Mouse (Mus musculus): ENCODE results near the gene Il23a. TPM values are rescaled to one million over a fixed set of nuclear protein-coding genes. Genes with fewer than 3 reads are reported as not detected.
A peak's percentile ranks its signal among the peaks of the same experiment; 100 is the strongest.
"Not testable (repeated sequence)": the region's sequence is repeated elsewhere in the genome, so short reads cannot be mapped to it uniquely, and the experiment has no call there.

Gene Il23a
- polyA plus RNA-seq, 1 experiment: not detected

DNA sequence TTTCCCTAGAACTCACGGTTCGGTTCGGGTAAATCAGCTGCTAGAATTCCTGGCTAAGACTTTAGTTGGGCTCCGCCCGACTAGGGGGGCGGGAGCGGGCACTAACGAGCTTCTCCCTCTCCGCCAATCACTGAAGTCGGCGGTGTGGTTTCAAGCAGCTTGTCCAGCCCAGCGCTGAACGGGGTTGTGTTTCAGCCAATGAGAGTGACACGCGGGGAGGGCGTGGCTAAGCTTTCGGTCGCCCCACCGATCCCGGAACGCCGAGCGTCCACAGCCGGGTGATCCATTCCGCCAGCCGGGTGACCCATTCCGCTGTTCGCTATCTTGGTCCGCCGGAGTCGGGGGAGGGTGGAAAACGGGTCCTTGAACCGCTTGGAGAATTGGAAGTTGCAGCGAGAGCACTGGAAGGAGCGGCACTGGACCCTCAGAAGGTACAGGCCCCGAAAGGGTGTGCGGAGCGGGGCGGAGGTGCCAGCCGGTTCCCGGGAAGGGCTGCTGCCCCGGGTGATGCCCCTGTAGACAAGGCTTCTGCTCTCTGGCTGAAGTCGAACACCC, 28.2 kb downstream of the Il23a start, which contains the start of gene Stat2:
Gene Stat2 (plus strand): TSS at position 273 of the 555 bp plus-strand sequence.
- 0 out of 2 replicates have a peak, but pooled peaks have one; percentile 51 for TF ChIP-seq POLR2A (IDR thresholded peaks at IDR 0.05; ENCODE audit: borderline replicate concordance, low read depth, low read length)
- no peak for TF ChIP-seq CTCF (IDR thresholded peaks at IDR 0.05; ENCODE audit: low read depth, low read length)
- Histone ChIP-seq H3K4me1 (ENCODE audit: control insufficient read depth, insufficient read depth, low read length) (peaks cover 8% of the 10 kb centered on the region; the same call in 1 of the 2 replicates), H3K4me3 (ENCODE audit: insufficient read depth, low read length) (peak within 1 kb of the TSS; percentile 82), H3K27ac (ENCODE audit: insufficient read depth, low read depth, low read length) (peak within 1 kb of the TSS; percentile 58)

DNA sequence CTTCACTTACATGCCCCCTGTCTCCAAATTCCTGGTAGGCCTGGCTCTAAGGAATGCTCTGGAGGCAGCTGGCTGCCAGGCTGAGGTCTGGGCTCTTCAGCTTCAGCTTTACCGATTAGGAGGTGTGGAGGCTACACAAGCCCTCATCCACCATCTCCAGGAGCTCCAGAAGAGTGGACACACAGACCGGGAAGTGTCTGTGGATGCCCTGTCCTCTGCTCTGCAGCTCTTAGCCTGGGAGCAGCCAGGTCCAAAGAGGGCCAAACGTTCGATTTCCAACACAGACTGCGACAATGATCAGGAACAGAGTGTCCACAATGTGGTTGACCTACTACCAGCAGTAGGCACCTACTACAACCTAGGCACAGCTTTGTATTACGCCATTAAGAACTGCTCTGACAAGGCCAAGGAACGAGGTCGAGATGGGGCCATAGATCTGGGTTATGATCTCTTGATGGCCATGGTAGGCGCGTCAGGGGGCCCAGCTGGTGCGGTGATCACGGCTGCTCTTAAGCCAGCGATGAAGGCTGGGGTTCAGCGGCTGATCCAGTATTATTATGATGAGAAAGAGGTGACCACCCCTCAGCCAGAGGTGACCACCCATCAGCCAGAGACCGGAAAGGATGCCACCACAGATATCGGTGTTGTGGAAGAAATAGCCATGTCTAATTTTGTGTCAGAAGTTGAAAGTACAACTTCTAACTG, 29.2 kb downstream of the Il23a start:
- Histone ChIP-seq H3K4me3 (ENCODE audit: insufficient read depth, low read length) (no peak overlapping the region), H3K4me1 (ENCODE audit: control insufficient read depth, insufficient read depth, low read length) (peaks cover 14% of the 10 kb centered on the region; the same call in 1 of the 2 replicates), H3K27ac (ENCODE audit: insufficient read depth, low read depth, low read length) (no peak overlapping the region)
- TF ChIP-seq CTCF (IDR thresholded peaks at IDR 0.05; ENCODE audit: low read depth, low read length) (no peak), POLR2A (IDR thresholded peaks at IDR 0.05; ENCODE audit: borderline replicate concordance, low read depth, low read length) (no peak)

DNA sequence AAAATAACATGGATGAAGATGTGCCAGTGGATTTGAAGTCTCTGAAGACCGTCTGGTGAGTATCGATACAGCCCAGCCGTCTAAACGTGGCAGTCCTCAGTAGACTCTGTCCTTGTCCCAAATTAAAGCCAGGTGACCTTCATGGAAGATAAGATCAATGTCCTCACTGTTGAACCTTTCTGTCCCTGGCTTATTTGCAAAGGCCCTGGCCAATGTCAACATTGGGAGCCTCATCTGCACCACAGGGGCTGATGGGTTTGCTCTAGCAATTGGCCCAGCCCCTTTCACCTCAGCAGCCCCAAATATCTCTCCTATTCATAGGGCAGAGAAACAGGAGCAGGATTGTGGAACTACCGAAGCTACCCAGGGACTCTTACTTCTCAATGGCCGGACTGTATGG, 30.2 kb downstream of the Il23a start, which contains the start of gene Apof:
Gene Apof (plus strand): TSS at position 301 of the 400 bp plus-strand sequence.
- Histone ChIP-seq H3K4me1 (ENCODE audit: control insufficient read depth, insufficient read depth, low read length) (peaks cover 19% of the 10 kb centered on the region), H3K4me3 (ENCODE audit: insufficient read depth, low read length) (no peak within 1 kb of the TSS), H3K27ac (ENCODE audit: insufficient read depth, low read depth, low read length) (no peak within 1 kb of the TSS)
- TF ChIP-seq CTCF (IDR thresholded peaks at IDR 0.05; ENCODE audit: low read depth, low read length): no peak
- TF ChIP-seq POLR2A (IDR thresholded peaks at IDR 0.05; ENCODE audit: borderline replicate concordance, low read depth, low read length): no peak

DNA sequence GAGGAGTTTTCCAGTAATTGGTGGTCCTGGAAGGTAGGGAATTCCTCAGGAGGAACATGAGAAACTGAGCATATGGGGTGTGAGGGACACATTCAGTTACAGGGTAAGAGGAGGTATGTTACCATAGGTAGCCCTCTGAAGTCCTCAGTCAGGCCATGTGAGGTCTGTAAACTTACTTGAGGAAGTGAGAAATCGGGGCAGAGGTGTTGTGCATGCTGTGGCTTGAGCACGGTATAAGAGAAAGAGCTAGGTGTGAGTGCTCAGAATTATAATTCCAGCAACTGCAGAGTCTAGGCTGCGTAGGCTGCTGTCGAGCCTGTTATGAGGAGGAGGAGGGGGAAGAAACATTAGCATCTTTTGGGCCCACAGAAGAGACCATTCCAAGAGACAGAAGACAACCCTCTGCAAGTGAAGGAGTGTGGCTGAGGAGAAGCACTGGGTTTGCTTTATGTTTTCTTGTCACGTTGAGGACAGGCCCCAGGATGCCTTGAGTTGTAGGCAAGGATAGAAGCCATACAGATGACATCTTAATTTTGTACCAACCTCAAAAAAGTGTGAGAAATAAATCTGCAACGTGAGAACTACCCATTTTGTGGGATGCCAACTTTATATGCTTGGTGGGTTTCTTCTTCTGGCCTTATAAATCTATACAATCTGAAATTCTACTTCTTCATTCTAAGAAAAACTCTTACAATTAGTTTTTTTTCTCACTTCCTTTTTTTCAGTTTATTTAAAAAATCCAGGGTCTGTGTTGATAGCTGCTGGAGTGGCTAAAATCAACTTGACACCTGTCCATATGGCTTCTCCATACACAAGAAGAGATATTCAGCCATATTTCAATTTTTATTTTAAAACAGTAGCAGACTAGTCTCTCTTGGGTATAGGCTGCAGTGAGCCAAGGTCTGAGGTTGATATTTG, 34.9 kb downstream of the Il23a start:
- TF ChIP-seq POLR2A (IDR thresholded peaks at IDR 0.05; ENCODE audit: borderline replicate concordance, low read depth, low read length) (no peak), CTCF (IDR thresholded peaks at IDR 0.05; ENCODE audit: low read depth, low read length) (no peak)
- Histone ChIP-seq H3K27ac (ENCODE audit: insufficient read depth, low read depth, low read length) (peak overlapping the region; percentile 7; the same call in 1 of the 2 replicates), H3K4me1 (ENCODE audit: control insufficient read depth, insufficient read depth, low read length) (peaks cover 28% of the 10 kb centered on the region)

DNA sequence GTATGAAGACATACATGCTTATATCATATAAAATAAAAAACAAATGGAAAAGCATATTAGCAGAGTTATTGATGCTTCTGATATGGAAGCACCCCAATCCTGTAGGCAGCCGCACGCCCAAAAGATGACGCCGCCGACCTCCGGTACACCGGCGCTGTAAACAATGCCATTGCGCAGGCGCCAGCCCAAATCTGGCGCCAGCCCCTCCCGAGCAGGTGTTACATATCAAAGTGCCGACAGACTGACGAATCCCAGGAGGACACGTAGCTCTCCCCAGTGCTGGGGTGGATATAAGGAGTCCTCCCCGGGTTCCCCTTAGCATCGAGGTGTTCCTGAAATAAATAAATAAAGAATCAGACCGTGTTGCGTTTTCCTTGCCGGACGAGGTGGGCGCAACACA, 36.3 kb downstream of the Il23a start:
- Histone ChIP-seq H3K4me3 (ENCODE audit: insufficient read depth, low read length) (no peak overlapping the region), H3K27ac (ENCODE audit: insufficient read depth, low read depth, low read length) (no peak overlapping the region), H3K4me1 (ENCODE audit: control insufficient read depth, insufficient read depth, low read length) (peaks cover 34% of the 10 kb centered on the region)
- TF ChIP-seq CTCF (IDR thresholded peaks at IDR 0.05; ENCODE audit: low read depth, low read length) (no peak), POLR2A (IDR thresholded peaks at IDR 0.05; ENCODE audit: borderline replicate concordance, low read depth, low read length) (no peak)

More for the DNA sequence above, 34.9 kb downstream of the Il23a start:
- no peak overlapping the region for H3K4me3 ChIP-seq (ENCODE audit: insufficient read depth, low read length)

DNA sequence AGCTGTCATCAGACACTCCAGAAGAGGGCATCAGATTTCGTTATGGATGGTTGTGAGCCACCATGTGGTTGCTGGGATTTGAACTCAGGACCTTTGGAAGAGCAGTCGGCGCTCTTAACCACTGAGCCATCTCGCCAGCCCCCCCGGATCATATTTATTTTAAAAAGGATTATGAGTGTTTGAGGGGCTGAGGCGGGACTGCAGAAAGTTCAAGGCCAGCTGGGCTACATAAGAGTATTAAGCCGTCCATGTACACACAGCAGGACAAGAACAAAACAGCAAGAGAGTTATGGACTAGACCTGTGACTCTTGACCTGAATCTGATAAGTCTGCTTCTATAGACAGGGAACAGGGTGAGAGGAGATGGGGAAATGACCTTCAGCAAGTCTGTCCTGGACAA, 38.2 kb downstream of the Il23a start:
- not testable (repeated sequence) for H3K27ac ChIP-seq (ENCODE audit: insufficient read depth, low read depth, low read length); H3K4me3 ChIP-seq (ENCODE audit: insufficient read depth, low read length)
- H3K4me1 ChIP-seq (ENCODE audit: control insufficient read depth, insufficient read depth, low read length): peaks cover 34% of the 10 kb centered on the region

DNA sequence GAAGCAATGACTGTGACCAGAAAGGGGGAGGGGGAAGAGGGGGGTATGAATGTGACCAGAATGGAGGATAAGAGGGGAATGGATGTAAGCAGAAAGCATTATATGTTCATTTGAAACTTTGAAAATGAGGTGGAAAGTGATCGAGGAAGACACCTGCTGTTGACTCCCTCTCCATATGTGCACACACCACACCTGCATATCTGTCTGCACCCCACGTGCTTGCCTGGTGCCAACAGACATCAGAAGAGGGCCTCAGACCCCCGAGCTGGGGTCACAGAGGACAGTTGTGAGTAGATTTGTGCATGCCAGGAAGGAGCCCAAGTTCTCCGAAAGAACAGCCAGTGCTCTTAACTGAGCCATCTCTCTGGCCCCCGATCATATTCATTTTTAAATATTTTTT, 38.6 kb downstream of the Il23a start:
- TF ChIP-seq POLR2A (IDR thresholded peaks at IDR 0.05; ENCODE audit: borderline replicate concordance, low read depth, low read length): no peak
- no peak for TF ChIP-seq CTCF (IDR thresholded peaks at IDR 0.05; ENCODE audit: low read depth, low read length)
- Histone ChIP-seq H3K27ac (ENCODE audit: insufficient read depth, low read depth, low read length) (no peak overlapping the region), H3K4me3 (ENCODE audit: insufficient read depth, low read length) (no peak overlapping the region), H3K4me1 (ENCODE audit: control insufficient read depth, insufficient read depth, low read length) (peaks cover 31% of the 10 kb centered on the region)

DNA sequence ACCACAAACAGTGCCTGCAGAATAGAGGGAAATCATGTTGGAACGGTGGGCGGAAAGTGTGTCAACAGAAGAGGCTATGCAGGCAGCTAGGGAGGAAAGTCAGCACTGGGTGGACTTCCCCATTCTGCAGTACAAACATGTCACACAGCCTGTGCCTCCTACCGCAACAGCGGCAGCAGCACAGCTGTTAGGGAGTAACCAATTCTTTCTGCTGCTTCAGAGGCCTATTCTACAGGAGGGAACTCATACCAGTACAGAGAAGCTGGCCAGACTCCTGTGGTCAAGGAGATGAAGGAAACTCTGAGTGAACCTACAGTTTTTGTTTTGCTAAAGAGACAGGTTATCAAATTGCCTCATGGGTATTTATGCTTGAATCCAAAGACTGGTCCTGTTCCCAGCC, 39.6 kb downstream of the Il23a start:
- Histone ChIP-seq H3K4me1 (ENCODE audit: control insufficient read depth, insufficient read depth, low read length) (peaks cover 27% of the 10 kb centered on the region), H3K4me3 (ENCODE audit: insufficient read depth, low read length) (no peak overlapping the region), H3K27ac (ENCODE audit: insufficient read depth, low read depth, low read length) (peak overlapping the region; percentile 63)
- TF ChIP-seq CTCF (IDR thresholded peaks at IDR 0.05; ENCODE audit: low read depth, low read length): no peak
- TF ChIP-seq POLR2A (IDR thresholded peaks at IDR 0.05; ENCODE audit: borderline replicate concordance, low read depth, low read length): no peak

DNA sequence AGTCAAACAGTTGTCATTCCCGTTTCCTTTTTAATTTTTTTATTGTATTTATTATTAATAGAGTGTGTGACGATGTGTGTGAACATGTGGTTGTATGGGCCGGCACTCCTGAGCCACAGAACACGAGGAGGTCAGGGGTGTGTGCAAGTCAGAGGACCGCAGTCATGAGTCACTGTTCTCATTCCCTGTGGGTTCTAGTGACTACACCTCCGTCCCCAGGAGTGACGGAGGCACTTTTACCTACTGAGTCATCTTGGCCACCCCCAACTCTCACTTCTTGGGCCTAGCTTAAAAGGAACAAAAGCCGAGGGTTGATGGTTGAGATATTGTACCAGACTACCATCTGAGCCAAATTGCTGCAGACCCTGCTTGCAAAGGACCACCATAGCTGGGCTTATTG, 42.2 kb downstream of the Il23a start:
- H3K4me1 ChIP-seq (ENCODE audit: control insufficient read depth, insufficient read depth, low read length): peaks cover 15% of the 10 kb centered on the region
- no peak overlapping the region for H3K4me3 ChIP-seq (ENCODE audit: insufficient read depth, low read length)
- TF ChIP-seq POLR2A (IDR thresholded peaks at IDR 0.05; ENCODE audit: borderline replicate concordance, low read depth, low read length): no peak
- no peak for TF ChIP-seq CTCF (IDR thresholded peaks at IDR 0.05; ENCODE audit: low read depth, low read length)
- no peak overlapping the region for H3K27ac ChIP-seq (ENCODE audit: insufficient read depth, low read depth, low read length)
